ENCODE assay signal across 8 mouse cellular contexts in the genomic region with DNA sequence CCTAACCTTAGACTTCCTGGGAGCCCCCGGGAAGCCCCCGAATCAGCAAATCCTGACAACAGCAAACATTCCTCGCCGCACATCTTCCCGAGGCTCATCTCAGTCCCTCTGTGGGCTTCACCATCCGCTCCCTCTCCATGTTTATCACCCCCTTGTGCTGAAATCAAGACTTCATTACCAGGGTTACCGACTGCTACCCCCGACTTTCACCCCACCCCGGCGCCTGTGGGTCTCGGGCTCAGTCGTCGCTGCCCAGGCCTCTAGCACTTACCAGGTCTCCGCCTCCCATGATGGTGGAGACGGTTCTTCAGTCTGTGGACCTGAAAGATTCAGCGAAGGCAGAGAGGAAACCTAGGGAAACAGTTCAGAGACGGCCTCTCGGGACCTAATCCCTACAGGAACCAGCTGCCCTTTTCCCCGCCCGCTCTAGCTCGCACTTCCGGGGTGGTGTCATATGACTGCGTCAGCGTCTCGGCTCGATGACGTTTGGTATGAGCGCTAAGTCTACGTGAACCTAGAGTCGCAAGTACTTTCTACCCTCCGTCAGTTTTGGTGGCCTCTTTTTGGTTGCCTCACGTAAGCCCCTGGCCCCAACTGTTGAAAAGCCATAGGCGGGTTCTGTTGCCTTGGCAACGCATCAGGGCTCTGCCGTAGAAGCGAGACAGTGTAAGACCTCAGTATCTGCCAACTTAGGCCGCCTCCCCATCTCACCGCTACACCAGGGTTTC. TPM values are rescaled to one million over a fixed set of nuclear protein-coding genes. Genes with fewer than 3 reads are reported as not detected.
DNase-seq lines count a peak whose midpoint lies in the region; ATAC-seq and TF ChIP-seq lines count a peak whose summit lies in the region.

A gene (minus strand): TSS at position 403 of the 728 bp plus-strand sequence.

- peak; percentile 95 for DNase-seq in A20 (ENCODE audit: low read depth, low spot score)
- DNase-seq in heart, adult 9 months (ENCODE audit: low spot score in 2 of 2) = peak; percentile 94 to 95
- peak; percentile 90 to 96 for DNase-seq in monocyte, adult 2 months (ENCODE audit: low read depth in 1 of 2, low spot score in 2 of 2)
- peak; percentile 91 to 94 for DNase-seq in spleen, postnatal 36 days (ENCODE audit: low spot score in 2 of 2)

- peak within 1 kb of the TSS; percentile 87 for H3K9ac ChIP-seq in kidney, embryonic 14.5 days (ENCODE audit: low read depth, low read length)
- peak within 1 kb of the TSS; percentile 94 for H3K9ac ChIP-seq in limb, embryonic 15.5 days

- peak within 1 kb of the TSS; percentile 74 for H3K27ac ChIP-seq in bone marrow macrophage, adult 2 months (ENCODE audit: insufficient read depth, low read depth, low read length)
- peak within 1 kb of the TSS; percentile 84 for H3K27ac ChIP-seq in embryonic fibroblast, embryonic 13.5 days (ENCODE audit: insufficient read depth, low read length)
- H3K27ac ChIP-seq in kidney, embryonic 14.5 days (ENCODE audit: low read depth, low read length) = peak within 1 kb of the TSS; percentile 51
- H3K27ac ChIP-seq in limb, embryonic 15.5 days = peak within 1 kb of the TSS; percentile 94

- peak within 1 kb of the TSS; percentile 59 for H3K4me2 ChIP-seq in kidney, embryonic 14.5 days (replicated peaks; ENCODE audit: low read depth, low read length)
- peak within 1 kb of the TSS; percentile 79 for H3K4me2 ChIP-seq in limb, embryonic 15.5 days

- peak; percentile 52; the same call in 1 of the 2 replicates for TF ChIP-seq POLR2A in bone marrow macrophage, adult 2 months (IDR thresholded peaks at IDR 0.05; ENCODE audit: borderline replicate concordance, low read depth, low read length)
- TF ChIP-seq POLR2A in embryonic fibroblast, embryonic 13.5 days (IDR thresholded peaks at IDR 0.05; ENCODE audit: low read depth, low read length) = peak; percentile 88

- H3K36me3 ChIP-seq in kidney, embryonic 14.5 days (ENCODE audit: control insufficient read depth, insufficient read depth, low read length) = peaks cover 15% of the 10 kb centered on the region
- peaks cover 27% of the 10 kb centered on the region for H3K36me3 ChIP-seq in limb, embryonic 15.5 days

- peaks cover 6% of the 10 kb centered on the region for H3K4me1 ChIP-seq in bone marrow macrophage, adult 2 months (ENCODE audit: control insufficient read depth, insufficient read depth, low read length)
- H3K4me1 ChIP-seq in embryonic fibroblast, embryonic 13.5 days (ENCODE audit: control insufficient read depth, insufficient read depth, low read length) = no peaks in the 10 kb centered on the region; the same call in 1 of the 2 replicates
- 0 out of 2 replicates have a peak, but pooled peaks cover 5% of the 10 kb centered on the region for H3K4me1 ChIP-seq in kidney, embryonic 14.5 days (ENCODE audit: control insufficient read depth, insufficient read depth, low read length)
- peaks cover 16% of the 10 kb centered on the region for H3K4me1 ChIP-seq in limb, embryonic 15.5 days

- peak within 1 kb of the TSS; percentile 81 for H3K4me3 ChIP-seq in bone marrow macrophage, adult 2 months (ENCODE audit: insufficient read depth, low read length)
- peak within 1 kb of the TSS; percentile 92 for H3K4me3 ChIP-seq in embryonic fibroblast, embryonic 13.5 days (ENCODE audit: insufficient read depth, low read length)
- H3K4me3 ChIP-seq in kidney, embryonic 14.5 days (ENCODE audit: low read length) = peak within 1 kb of the TSS; percentile 74
- H3K4me3 ChIP-seq in limb, embryonic 15.5 days = peak within 1 kb of the TSS; percentile 92

- TF ChIP-seq CTCF in bone marrow macrophage, adult 2 months (IDR thresholded peaks at IDR 0.05; ENCODE audit: low read depth, low read length) = no peak
- no peak for TF ChIP-seq CTCF in embryonic fibroblast, embryonic 13.5 days (IDR thresholded peaks at IDR 0.05; ENCODE audit: borderline replicate concordance, insufficient read depth, low read length)

- peak; percentile 94 for ATAC-seq in kidney, embryonic 14.5 days (ENCODE audit: low FRiP score, low TSS enrichment)
- peak; percentile 87 for ATAC-seq in limb, embryonic 15.5 days (ENCODE audit: insufficient number of reproducible peaks, low FRiP score, low TSS enrichment, low read depth)

- H3K27me3 ChIP-seq in kidney, embryonic 14.5 days (ENCODE audit: control insufficient read depth, insufficient read depth, low read length) = no peaks in the 10 kb centered on the region
- H3K27me3 ChIP-seq in limb, embryonic 15.5 days = no peaks in the 10 kb centered on the region

- H3K9me3 ChIP-seq in kidney, embryonic 14.5 days (ENCODE audit: control insufficient read depth, low read length) = no peaks in the 10 kb centered on the region
- H3K9me3 ChIP-seq in limb, embryonic 15.5 days = no peaks in the 10 kb centered on the region

- under 1% methylated on average over 38 of the region's 38 CpGs for WGBS in kidney, embryonic 14.5 days
- WGBS in limb, embryonic 15.5 days = under 1% methylated on average over 38 of the region's 38 CpGs

RNA-seq across cellular contexts. Expression of the gene that starts here (rescaled TPM):
- polyA plus RNA-seq in bone marrow macrophage, adult 2 months (2012; ENCODE audit: insufficient read depth, insufficient read length, missing spikeins) = 19.1 and 19.8 TPM in 2 replicates
- polyA plus RNA-seq in embryonic fibroblast, embryonic 13.5 days (2011; ENCODE audit: insufficient read length, low read depth, missing spikeins) = 14.0 and 16.4 TPM in 2 replicates
- polyA plus RNA-seq in kidney, embryonic 14.5 days (2014; fragmentation: Nextera tagmentation; extraction: Ambion mirVana) = 12.6 and 13.7 TPM in 2 replicates
- 17.3 and 19.1 TPM in 2 replicates for polyA plus RNA-seq in limb, embryonic 15.5 days (2015; fragmentation: Nextera tagmentation; extraction: Ambion mirVana)

Comparison
In these comparisons a context has a peak if more than half of its experiments do, and no peak if none do; other contexts are left out.
1. Peak in every context shown above with its lines: DNase-seq, ATAC-seq, H3K4me3 ChIP-seq and H3K27ac ChIP-seq.